Mouse (Mus musculus) liver, embryonic 11.5 days (tissue): ENCODE results near the gene Ecel1. TPM values are rescaled to one million over a fixed set of nuclear protein-coding genes. Genes with fewer than 3 reads are reported as not detected.
A peak's percentile ranks its signal among the peaks of the same experiment; 100 is the strongest.

Experiments
- ATAC-seq: fragments of 200-750 bp; cut with Nextera tagmentation; replicated peaks from 2 replicates; pipeline ENCODE4 v1.8.0; 2017; ENCODE audit warnings: moderate number of reproducible peaks, mild to moderate bottlenecking, moderate TSS enrichment, moderate library complexity; ENCODE audit not compliant: low FRiP score
- DNase-seq: peaks from one replicate; pipeline ENCODE4 v3.0.0-alpha.2; 2017; ENCODE audit warnings: low spot score
- H3K27ac ChIP-seq: fragments of 300-500 bp; sonication (generic); 2 replicates; pipeline ENCODE4 v1.5.1; 2014; ENCODE audit warnings: mild to moderate bottlenecking, low read depth, low read length, control low read depth
- H3K27me3 ChIP-seq: fragments of 300-500 bp; sonication (generic); replicated peaks from 2 replicates; pipeline ENCODE4 v1.6.1; 2014; ENCODE audit warnings: low read length, mixed read lengths; ENCODE audit not compliant: control insufficient read depth, insufficient read depth
- H3K36me3 ChIP-seq: fragments of 300-500 bp; sonication (generic); 2 replicates; pipeline ENCODE4 v1.6.1; 2014; ENCODE audit warnings: mild to moderate bottlenecking, low read length, moderate library complexity, mixed read lengths; ENCODE audit not compliant: control insufficient read depth, insufficient read depth
- H3K4me1 ChIP-seq: fragments of 300-500 bp; sonication (generic); replicated peaks from 2 replicates; pipeline ENCODE4 v1.6.1; 2014; ENCODE audit warnings: low read length, mixed read lengths; ENCODE audit not compliant: control insufficient read depth, insufficient read depth
- H3K4me2 ChIP-seq: fragments of 300-500 bp; sonication (generic); 2 replicates; pipeline ENCODE4 v1.6.1; 2014; ENCODE audit warnings: mild to moderate bottlenecking, control low read depth, moderate library complexity
- H3K4me3 ChIP-seq: fragments of 300-500 bp; sonication (generic); 2 replicates; pipeline ENCODE4 v1.5.1; 2014; ENCODE audit warnings: low read depth, low read length, control low read depth
- H3K9ac ChIP-seq: fragments of 300-500 bp; sonication (generic); 2 replicates; pipeline ENCODE4 v1.6.1; 2014; ENCODE audit warnings: low read depth, low read length, control low read depth
- H3K9me3 ChIP-seq: fragments of 300-500 bp; sonication (generic); 2 replicates; pipeline ENCODE4 v1.6.1; 2016; ENCODE audit warnings: low read length, inconsistent platforms, mixed read lengths; ENCODE audit not compliant: control insufficient read depth
- WGBS: fragments of 180-500 bp; shearing (Covaris S2); extraction: QIAGEN DNeasy Blood & Tissue Kit; methylation state at CpG from one replicate; pipeline ENCODE4 v1.1.7; 2014; 5-methylcytosine and 5-hydroxymethylcytosine counted together
- polyA plus RNA-seq: library from polyadenylated mRNA; unstranded; fragments of >200 nt; fragmentation: Nextera tagmentation; extraction: Ambion mirVana; gene quantifications from 2 replicates; pipeline ENCODE4 v1.2.1, GENCODE M21; 2014

The Ecel1 gene
- polyA plus RNA-seq, 1 experiment from 2014 or later, result 0.18 TPM

DNA sequence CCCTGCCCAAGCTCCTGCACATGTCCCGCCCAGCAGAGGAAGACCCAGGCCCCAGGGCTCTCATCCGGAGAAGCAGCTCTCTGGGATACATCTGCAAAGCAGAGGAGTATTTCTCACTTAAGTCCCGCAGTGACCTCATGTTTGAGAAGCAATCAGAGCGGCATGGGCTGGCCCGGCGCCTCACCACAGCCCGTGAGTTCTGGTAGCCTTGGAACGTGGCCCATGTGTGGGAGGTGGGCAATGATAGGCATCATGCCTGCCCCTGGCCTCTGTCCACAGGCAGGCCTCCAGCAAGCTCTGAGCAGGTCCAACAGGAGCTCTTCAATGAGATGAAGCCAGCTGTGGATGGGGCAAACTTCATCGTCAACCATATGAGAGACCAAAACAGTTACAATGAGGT is 41.0 kb upstream of the Ecel1 start:
- no peaks in the 10 kb centered on the region for H3K4me1 ChIP-seq
- H3K9ac ChIP-seq, result no peak overlapping the region
- H3K27ac ChIP-seq, result no peak overlapping the region
- no peak overlapping the region for H3K4me2 ChIP-seq
- ATAC-seq (no peak), DNase-seq (no peak)
- no peak overlapping the region for H3K4me3 ChIP-seq
- H3K27me3 ChIP-seq, result 0 out of 2 replicates have a peak, but pooled peaks cover 2% of the 10 kb centered on the region
- no peaks in the 10 kb centered on the region for H3K36me3 ChIP-seq
- 73% methylated on average over 9 of the region's 9 CpGs for WGBS
- H3K9me3 ChIP-seq, result no peaks in the 10 kb centered on the region

DNA sequence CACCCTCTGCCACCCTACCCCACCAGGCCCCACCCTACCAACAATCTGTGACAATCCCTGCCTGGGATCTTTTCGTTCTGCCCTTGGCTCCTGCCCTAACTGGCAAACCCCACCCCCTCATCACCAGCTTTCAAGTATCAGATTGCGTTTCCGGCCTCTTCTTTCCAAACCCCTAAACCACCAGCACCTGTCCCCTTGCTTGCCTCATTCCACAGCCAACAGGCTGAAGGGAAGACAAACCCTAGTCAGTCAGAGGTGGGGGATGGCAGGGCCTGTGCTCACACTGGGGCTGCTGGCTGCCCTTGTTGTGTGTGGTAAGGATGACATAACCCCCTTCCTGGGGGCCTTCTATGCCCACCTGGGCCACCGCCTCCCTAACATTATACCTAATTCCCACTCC is 34.1 kb upstream of the Ecel1 start, which contains the start of gene Chrnd:
Gene Chrnd (plus strand): TSS at position 179 of the 400 bp plus-strand sequence.
- H3K9me3 ChIP-seq, result no peaks in the 10 kb centered on the region
- H3K27me3 ChIP-seq, result peaks cover 36% of the 10 kb centered on the region
- DNase-seq, result no peak
- no peak within 1 kb of the TSS for H3K4me3 ChIP-seq
- no peaks in the 10 kb centered on the region for H3K36me3 ChIP-seq
- no peak for ATAC-seq
- no peak within 1 kb of the TSS for H3K27ac ChIP-seq
- no peak within 1 kb of the TSS for H3K4me2 ChIP-seq
- H3K4me1 ChIP-seq, result peaks cover 6% of the 10 kb centered on the region
- H3K9ac ChIP-seq, result no peak within 1 kb of the TSS
- WGBS, result 36% methylated on average over 4 of the region's 4 CpGs

DNA sequence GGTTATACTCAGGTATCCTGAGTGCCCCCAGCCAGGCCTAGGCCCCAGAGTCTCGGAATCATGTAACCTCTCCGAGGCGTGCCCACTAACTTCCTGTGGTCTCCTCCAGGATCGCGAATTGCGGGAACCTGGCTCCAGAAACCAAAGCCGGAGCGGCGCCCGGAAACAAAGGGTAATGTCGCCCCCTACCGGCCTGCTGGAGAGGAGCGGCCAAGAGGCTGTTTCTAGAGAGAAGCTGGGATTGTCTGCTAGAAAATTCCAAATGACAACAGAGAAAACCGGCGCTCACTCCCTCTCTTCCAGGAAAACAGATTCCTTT is 30.7 kb upstream of the Ecel1 start:
- Histone ChIP-seq H3K27me3 (peaks cover 66% of the 10 kb centered on the region), H3K4me3 (peak overlapping the region; percentile 50), H3K9ac (no peak overlapping the region), H3K36me3 (no peaks in the 10 kb centered on the region), H3K27ac (no peak overlapping the region), H3K4me2 (peak overlapping the region; percentile 71), H3K4me1 (peaks cover 6% of the 10 kb centered on the region), H3K9me3 (no peaks in the 10 kb centered on the region)
- no peak for ATAC-seq
- WGBS, result 1% methylated on average over 15 of the region's 15 CpGs
- peak; percentile 83 for DNase-seq

DNA sequence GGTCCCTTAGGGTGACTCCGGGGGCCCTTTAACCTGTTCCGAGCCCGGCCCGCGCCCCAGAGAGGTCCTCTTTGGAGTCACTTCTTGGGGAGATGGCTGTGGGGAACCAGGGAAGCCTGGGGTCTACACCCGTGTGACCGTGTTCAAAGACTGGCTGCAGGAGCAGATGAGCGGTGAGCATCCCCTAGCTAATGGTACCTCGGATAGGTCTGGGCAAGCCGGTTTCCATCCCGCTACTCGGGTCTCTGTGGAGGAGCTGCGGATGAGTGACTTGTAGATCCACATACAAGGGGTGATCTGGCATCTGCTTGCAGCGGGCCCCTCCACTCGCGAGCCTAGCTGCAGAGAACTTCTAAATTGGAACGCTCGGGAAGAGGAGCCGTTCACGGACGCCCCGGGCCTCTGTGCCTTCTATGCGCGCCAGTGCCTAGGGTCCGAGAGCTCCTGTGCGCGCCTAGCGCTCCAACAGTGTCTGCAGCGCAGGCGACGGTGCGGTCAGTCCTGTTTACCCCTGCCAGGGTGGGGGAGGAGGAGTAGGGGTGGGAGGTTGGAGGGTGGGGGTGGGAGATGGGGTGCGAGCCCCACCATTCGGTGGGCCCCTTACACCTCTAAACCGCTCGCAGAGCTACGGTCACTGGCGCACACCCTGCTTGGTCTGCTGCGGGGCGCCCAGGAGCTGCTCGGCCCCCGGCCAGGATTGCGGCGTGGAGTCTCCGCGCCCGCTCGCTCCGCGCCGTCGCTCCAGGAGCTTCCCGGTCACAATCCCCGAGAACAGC is 30.1 kb upstream of the Ecel1 start:
- DNase-seq, result peak; percentile 51
- Histone ChIP-seq H3K4me2 (peak overlapping the region; percentile 71), H3K4me1 (peaks cover 6% of the 10 kb centered on the region), H3K27me3 (peaks cover 69% of the 10 kb centered on the region), H3K36me3 (no peaks in the 10 kb centered on the region), H3K9ac (no peak overlapping the region), H3K27ac (no peak overlapping the region), H3K9me3 (no peaks in the 10 kb centered on the region), H3K4me3 (peak overlapping the region; percentile 50)
- 4% methylated on average over 53 of the region's 54 CpGs for WGBS
- no peak for ATAC-seq

DNA sequence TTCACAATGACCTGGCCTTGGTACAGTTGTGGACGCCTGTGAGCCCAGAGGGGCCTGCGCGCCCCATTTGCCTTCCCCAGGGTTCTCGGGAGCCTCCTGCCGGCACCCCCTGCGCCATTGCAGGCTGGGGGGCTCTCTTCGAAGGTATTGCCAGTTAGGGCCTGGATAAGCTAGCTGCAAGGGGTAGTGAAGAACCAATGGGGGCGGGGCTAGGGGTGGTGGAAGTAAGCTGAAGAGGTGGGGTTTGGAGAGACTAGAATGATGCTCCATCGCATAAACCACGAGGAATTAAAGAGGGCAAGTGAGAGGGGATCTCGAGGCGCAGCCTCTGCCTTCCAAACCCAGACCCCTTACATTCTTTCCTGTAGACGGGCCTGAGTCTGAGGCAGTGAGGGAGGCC is 29.2 kb upstream of the Ecel1 start:
- DNase-seq (no peak), ATAC-seq (no peak)
- no peak overlapping the region for H3K9ac ChIP-seq
- H3K4me1 ChIP-seq, result peaks cover 6% of the 10 kb centered on the region
- H3K9me3 ChIP-seq, result no peaks in the 10 kb centered on the region
- no peak overlapping the region for H3K4me3 ChIP-seq
- no peak overlapping the region for H3K27ac ChIP-seq
- 14% methylated on average over 13 of the region's 13 CpGs for WGBS
- H3K36me3 ChIP-seq, result no peaks in the 10 kb centered on the region
- H3K27me3 ChIP-seq, result peaks cover 74% of the 10 kb centered on the region
- no peak overlapping the region for H3K4me2 ChIP-seq

DNA sequence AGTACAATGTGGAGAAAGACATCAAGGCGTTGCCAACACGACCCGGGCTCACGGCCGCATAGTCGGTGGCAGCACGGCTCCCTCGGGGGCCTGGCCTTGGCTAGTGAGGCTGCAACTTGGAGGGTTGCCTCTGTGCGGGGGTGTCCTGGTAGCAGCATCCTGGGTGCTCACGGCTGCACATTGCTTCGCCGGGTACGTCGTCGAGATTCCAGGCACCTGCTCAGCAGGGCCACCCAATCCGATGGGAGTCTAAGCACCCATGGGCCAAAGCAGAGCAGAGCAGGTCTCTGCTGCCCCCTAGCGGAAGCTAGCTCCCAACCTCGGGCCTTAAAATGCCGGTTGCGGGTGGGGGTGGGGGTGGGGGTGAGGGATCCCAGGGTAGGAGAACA is 28.4 kb upstream of the Ecel1 start:
- Histone ChIP-seq H3K9me3 (no peaks in the 10 kb centered on the region), H3K9ac (no peak overlapping the region), H3K27me3 (peaks cover 77% of the 10 kb centered on the region), H3K4me1 (peaks cover 6% of the 10 kb centered on the region), H3K4me3 (no peak overlapping the region), H3K27ac (no peak overlapping the region), H3K4me2 (no peak overlapping the region; the same call in 1 of the 2 replicates), H3K36me3 (no peaks in the 10 kb centered on the region)
- ATAC-seq (no peak), DNase-seq (no peak)
- WGBS, result 13% methylated on average over 20 of the region's 20 CpGs

DNA sequence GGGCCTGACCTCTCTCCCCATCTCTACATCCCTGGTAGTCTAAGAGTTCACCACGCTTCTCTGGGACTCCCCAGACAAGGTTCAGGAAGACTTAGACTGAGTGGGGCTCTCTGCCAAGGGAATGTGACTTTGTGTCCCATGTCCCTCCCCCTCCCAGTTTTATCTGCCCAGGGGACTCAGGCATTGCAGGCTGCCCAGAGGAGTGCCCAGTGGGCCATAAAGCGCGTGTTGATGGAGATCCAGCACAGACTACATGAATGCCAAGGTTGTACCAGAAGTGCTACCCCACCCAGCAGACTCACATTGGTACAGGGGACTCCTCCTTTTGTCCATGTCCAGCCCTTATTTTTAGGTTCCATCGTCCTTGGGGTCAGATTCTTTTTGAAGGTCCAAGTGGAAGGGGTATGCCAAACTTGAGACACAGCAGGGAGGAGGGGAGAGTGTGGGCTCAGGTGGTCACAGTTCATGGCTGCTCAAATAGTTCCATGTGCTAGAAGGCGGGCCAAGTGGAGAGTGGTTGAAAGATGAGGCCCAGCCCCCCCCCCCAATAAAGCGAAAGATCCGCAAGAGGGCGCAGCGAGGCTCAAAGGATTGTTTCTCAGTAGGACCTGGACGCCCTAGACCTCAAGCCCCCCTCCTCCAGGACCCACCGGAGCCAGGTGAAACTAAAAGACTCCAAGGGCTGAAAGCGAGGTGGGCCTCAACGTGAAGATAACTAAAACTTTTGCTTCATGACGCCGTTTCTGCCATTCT is 27.9 kb upstream of the Ecel1 start:
- peaks cover 6% of the 10 kb centered on the region for H3K4me1 ChIP-seq
- ATAC-seq (no peak), DNase-seq (no peak)
- H3K9ac ChIP-seq, result no peak overlapping the region
- no peaks in the 10 kb centered on the region for H3K36me3 ChIP-seq
- no peak overlapping the region for H3K4me3 ChIP-seq
- 27% methylated on average over 15 of the region's 15 CpGs for WGBS
- H3K27ac ChIP-seq, result no peak overlapping the region
- no peak overlapping the region; the same call in 1 of the 2 replicates for H3K4me2 ChIP-seq
- H3K9me3 ChIP-seq, result no peaks in the 10 kb centered on the region
- peaks cover 77% of the 10 kb centered on the region for H3K27me3 ChIP-seq

DNA sequence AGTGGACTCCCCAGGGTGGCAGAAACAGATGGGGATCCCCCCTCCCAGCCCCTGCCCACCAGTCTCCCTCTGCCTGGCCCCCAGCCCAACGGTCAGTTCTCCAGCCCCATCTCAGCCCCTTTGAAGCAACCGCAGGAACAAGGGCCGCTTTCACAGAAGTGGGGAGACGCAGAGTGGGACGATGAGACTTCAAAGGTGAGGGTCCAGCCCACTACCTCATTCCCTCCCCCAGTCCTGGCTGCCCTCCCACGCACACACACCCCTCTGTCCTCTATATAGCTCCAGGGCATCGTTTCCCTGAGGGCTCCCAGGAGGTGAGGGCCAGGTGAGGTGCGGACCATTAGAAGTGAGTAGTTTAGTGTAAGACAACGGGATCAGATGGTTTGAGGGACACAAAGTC is 26.7 kb upstream of the Ecel1 start, which contains the start of gene Prss56:
Gene Prss56 (plus strand): TSS at position 301 of the 400 bp plus-strand sequence.
- Histone ChIP-seq H3K9me3 (no peaks in the 10 kb centered on the region), H3K36me3 (no peaks in the 10 kb centered on the region), H3K4me3 (no peak within 1 kb of the TSS), H3K9ac (no peak within 1 kb of the TSS), H3K27me3 (peaks cover 68% of the 10 kb centered on the region), H3K27ac (no peak within 1 kb of the TSS), H3K4me2 (no peak within 1 kb of the TSS), H3K4me1 (peaks cover 6% of the 10 kb centered on the region)
- DNase-seq, result no peak
- ATAC-seq, result no peak
- 53% methylated on average over 9 of the region's 9 CpGs for WGBS
